Mouse (Mus musculus) thymus, adult 18-20 months (tissue): Measurements from ENCODE around the gene Ctnnd2.

Experiments
- DNase-seq, 2 experiments: peaks; one replicate each; pipeline ENCODE4 v3.0.0; 2022; ENCODE audit warnings: mixed read lengths in 2 of 2

The Ctnnd2 gene

GRCm38 (mm10) chr15:30908027-30908426 is 735.6 kb downstream of the Ctnnd2 start:
- DNase-seq = no peak

- DNase-seq = no peak
Observed at GRCm38 (mm10) chr15:30913360-30913759, 741.0 kb downstream of the Ctnnd2 start.

- DNase-seq = no peak
Observed at GRCm38 (mm10) chr15:30925838-30926237, 753.4 kb downstream of the Ctnnd2 start.

- DNase-seq = no peak
Observed at GRCm38 (mm10) chr15:30927632-30928031, 755.2 kb downstream of the Ctnnd2 start.

GRCm38 (mm10) chr15:30931906-30932305 is 759.5 kb downstream of the Ctnnd2 start:
- DNase-seq = no peak

- no peak for DNase-seq
Observed at GRCm38 (mm10) chr15:30945863-30946262, 773.5 kb downstream of the Ctnnd2 start.

- no peak for DNase-seq
Observed at GRCm38 (mm10) chr15:30958513-30958912, 786.1 kb downstream of the Ctnnd2 start.

- DNase-seq = no peak
Observed at GRCm38 (mm10) chr15:30962421-30963160, 790.2 kb downstream of the Ctnnd2 start.

GRCm38 (mm10) chr15:30964046-30964445 is 791.7 kb downstream of the Ctnnd2 start:
- DNase-seq = no peak

GRCm38 (mm10) chr15:30964865-30965679 is 792.7 kb downstream of the Ctnnd2 start:
- no peak for DNase-seq

GRCm38 (mm10) chr15:30966826-30967225 is 794.4 kb downstream of the Ctnnd2 start:
- no peak for DNase-seq

GRCm38 (mm10) chr15:30974436-30974835 is 802.0 kb downstream of the Ctnnd2 start:
- no peak for DNase-seq

- DNase-seq = no peak
Observed at GRCm38 (mm10) chr15:30974991-30975775, 802.8 kb downstream of the Ctnnd2 start.

GRCm38 (mm10) chr15:30977166-30977740 is 804.9 kb downstream of the Ctnnd2 start:
- DNase-seq = no peak

- DNase-seq = no peak
Observed at GRCm38 (mm10) chr15:30986890-30987289, 814.5 kb downstream of the Ctnnd2 start.

- no peak for DNase-seq
Observed at GRCm38 (mm10) chr15:30990421-30991252, 818.2 kb downstream of the Ctnnd2 start.

GRCm38 (mm10) chr15:30992357-30992756 is 820.0 kb downstream of the Ctnnd2 start:
- no peak for DNase-seq

- no peak for DNase-seq
Observed at GRCm38 (mm10) chr15:30992901-30993300, 820.5 kb downstream of the Ctnnd2 start.

- no peak for DNase-seq
Observed at GRCm38 (mm10) chr15:30995346-30995745, 823.0 kb downstream of the Ctnnd2 start.

- no peak for DNase-seq
Observed at GRCm38 (mm10) chr15:31004468-31004867, 832.1 kb downstream of the Ctnnd2 start.

GRCm38 (mm10) chr15:31004976-31005375 is 832.6 kb downstream of the Ctnnd2 start:
- DNase-seq = no peak
